Mouse (Mus musculus): Measurements from ENCODE around the gene Vmn2r12.
"Not testable (repeated sequence)": the region's sequence is repeated elsewhere in the genome, so short reads cannot be mapped to it uniquely, and the experiment has no call there.

Gene Vmn2r12

DNA sequence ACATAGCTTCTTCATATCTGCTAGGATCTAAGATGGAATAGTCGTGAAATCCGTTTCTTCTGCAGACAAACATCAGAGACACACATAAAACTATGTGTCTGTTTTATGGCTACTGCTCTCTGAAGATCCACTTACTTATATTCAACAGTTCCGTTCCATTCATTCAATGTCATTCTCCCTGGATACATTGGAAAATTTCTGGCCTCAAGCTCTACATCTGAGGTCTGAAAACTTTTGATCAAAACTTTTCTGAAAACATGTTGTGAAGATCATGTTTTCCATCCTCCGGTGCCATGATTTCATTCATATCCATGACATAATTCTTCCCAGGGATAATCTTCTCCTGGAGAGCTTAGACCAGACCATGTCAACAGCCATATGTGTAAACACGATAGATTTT lies at the start of gene Vmn2r12:
Gene Vmn2r12, minus strand, starts transcription at position 101 of the 400 bp plus-strand sequence.
- DNase-seq (ENCODE audit: low spot score), result not testable (repeated sequence)

DNA sequence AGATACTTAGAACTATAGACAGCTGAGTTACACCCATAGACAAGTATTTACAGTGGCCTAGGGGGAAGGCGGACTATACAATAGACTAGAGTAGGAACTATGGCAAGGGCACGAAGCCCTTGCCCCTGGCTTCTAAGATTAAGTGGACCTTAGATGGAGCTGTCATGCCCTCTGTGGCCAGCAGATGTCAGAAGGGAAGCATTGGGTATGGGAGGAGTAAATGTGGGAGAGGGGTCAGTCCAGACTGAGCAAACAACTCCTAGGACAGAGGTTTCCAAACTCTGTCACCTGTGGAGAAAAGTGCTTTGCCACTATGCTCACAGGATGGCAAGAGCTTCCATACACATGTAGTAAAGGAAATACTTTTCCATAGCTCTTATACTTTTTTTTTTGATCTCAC lies 41.8 kb upstream of the Vmn2r12 start:
- DNase-seq (ENCODE audit: low spot score), result no peak

DNA sequence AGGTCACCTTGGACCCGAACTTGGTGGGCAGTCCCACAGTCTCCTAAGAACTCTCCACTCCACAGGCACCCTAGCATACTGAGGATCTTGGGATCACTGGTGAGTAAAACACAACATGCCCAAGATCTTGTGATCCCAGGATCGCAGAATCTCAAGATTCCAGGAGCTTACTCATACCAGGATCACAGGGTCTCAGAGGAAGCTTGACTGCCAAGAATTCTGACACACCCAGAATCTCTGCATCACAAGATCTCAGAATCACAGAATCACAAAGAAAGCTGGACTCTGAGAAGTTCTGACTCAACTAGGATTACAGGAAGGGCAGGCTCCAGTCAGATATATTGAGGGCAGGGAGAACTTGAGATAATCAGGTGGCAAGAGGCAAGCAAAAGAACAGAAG lies 39.0 kb upstream of the Vmn2r12 start:
- DNase-seq (ENCODE audit: low spot score), result no peak

DNA sequence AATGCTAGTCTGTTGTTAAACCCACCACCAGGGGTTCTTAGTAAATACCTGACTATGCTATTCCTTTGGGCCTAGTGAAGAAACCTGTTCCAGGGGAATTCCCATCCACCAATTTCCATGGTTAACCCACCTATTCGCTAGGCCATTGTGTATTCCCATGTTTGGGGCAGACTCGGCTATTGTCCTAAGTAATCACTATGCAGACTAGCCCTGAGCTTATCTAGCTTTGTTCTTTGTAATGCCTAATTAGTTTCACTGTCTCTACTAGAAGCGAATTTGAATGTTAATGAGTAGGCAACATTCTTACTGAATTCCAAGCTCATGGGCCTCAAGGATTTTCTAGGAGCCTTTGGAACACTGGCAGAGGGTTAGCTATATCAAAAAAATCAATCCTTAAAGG lies 1.3 kb downstream of the Vmn2r12 start:
- DNase-seq (ENCODE audit: low spot score), result not testable (repeated sequence)

DNA sequence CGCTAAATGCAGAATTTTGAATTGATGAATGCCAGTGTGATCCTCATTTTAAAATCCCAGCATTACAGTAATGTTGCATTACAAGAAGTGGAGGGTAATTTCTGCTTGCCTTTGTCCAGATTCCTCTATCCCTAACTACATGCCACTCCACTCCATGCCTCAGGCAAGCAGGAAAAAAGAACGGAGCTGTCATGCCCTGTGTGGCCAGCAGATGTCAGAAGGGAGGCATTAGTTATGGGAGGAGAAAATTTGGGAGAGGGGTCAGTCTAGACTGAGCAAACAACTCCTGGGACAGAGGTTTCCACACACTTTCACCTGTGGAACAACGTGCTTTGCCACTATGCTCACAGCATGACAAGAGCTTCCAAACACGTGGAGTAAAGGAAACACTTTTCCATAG lies 25.7 kb downstream of the Vmn2r12 start:
- not testable (repeated sequence) for DNase-seq (ENCODE audit: low spot score)

DNA sequence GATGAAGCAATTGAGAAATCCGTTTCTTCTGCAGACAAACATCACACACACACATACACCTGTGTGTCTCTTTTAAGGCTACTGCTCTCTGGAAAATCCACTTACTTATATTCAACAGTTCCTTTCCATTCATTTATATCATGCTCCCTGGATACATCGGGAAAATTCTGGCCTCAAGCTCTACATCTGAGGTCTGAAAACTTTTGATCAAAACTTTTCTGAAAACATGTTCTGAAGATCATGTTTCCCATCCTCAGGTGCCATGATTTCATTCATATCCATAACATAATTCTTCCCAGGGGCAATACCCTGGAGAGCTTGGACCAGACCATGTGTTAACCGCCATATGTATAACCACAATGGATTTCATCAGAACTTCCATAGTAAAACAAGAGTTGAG lies 38.3 kb downstream of the Vmn2r12 start, which contains the start of gene Vmn2r11:
Gene Vmn2r11, minus strand, starts transcription at position 101 of the 400 bp plus-strand sequence.
- not testable (repeated sequence) for DNase-seq (ENCODE audit: low spot score)

DNA sequence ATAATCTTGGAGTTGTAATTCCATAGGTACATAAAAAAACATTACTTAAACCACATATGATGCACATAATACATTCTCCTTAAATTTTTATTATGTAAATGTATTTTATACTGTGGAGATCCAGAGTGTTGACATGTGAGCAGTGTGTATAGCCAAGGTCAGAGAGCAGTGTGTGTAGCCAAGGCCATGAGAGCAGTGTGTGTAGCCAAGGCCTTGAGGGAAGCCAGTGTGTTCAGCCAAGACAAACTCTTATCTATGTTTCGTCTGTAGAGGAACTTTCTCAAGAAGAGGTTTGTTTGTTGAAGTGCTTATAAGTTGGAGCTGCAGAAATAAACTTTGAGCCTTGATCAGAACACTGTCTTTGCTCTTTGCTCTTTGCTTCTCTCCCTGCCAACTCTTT lies 42.5 kb downstream of the Vmn2r12 start:
- DNase-seq (ENCODE audit: low spot score), result no peak
